Mouse (Mus musculus) C2C12 (cell line): Measurements from ENCODE around the gene Exoc3l.

Experiments
- CTCF ChIP-seq: IDR thresholded peaks from one replicate; pipeline ENCODE4 v1.5.1; 2011; ENCODE audit not compliant: control insufficient read depth, insufficient read depth, insufficient read length
- MYOD1 ChIP-seq: IDR thresholded peaks from one replicate; pipeline ENCODE4 v1.6.1; 2011; ENCODE audit warnings: low read depth; ENCODE audit not compliant: control insufficient read depth, insufficient read length
- MYOG ChIP-seq: IDR thresholded peaks from one replicate; pipeline ENCODE4 v1.6.1; 2011; ENCODE audit not compliant: control insufficient read depth, insufficient read length; ENCODE audit errors: extremely low read depth
- USF1 ChIP-seq: IDR thresholded peaks from one replicate; pipeline ENCODE4 v1.6.1; 2011; ENCODE audit warnings: low read depth, mild to moderate bottlenecking, control low read depth, moderate library complexity

DNA sequence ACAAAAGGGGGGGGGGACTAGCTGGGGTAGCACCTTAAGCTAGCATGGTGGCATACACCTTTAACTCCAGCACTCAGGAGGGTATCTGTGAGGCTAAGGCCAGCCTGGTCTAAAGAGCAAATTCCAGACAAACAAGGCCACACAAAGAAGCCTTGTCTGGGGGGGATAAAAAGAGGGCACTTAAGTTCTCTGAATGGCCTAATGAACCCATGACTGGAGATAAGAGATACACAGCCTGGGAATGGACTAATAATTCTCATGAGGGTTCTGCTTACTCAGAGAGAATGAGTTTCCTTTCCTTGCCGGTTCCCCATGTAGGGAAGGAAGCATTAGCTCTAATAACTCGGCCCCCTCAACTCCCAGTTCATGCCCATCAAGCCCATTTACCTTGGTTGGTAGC lies 36.6 kb upstream of the Exoc3l start:
- TF ChIP-seq CTCF (no peak), MYOD1 (no peak), USF1 (no peak), MYOG (no peak)
